Mouse (Mus musculus): ENCODE measurements around the gene Ak5.

DNA sequence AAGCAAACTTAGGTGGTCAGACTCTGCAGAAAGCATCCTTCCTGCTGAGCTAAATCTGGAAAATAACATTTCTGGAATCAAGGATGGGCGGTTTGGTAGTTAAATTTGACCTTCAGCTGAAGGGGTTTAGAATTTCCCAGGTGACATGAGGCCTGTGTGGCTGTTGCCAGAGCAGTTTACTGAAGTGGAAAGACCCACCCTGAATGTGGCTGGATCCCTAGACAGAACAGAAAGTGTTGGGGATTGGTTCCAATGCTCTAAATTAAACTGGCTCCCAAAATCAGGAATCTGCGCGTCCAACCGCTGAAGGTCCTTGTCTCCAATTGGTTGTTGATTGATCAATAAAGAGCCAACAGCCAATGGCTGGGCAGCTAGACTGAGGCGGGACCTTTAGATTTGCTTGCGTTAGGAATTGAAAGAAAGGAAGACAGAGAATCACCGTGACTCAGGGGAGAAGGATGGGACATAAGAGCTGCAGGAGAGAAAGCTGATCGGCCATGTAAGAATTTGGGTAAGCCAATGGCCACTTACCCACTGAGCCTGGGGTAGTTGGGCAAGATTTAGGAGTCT, 34.2 kb upstream of the Ak5 start:
- TF ChIP-seq CTCF (IDR thresholded peaks at IDR 0.05; ENCODE audit: borderline replicate concordance, extremely low read depth, insufficient read depth, insufficient read length), result no peak
- no peak for TF ChIP-seq POLR2A (IDR thresholded peaks at IDR 0.05; ENCODE audit: borderline replicate concordance, extremely low read depth, insufficient read depth, insufficient read length, poor library complexity, severe bottlenecking)

All from brain, embryonic 14.5 days (tissue).